Mouse (Mus musculus) myocyte (in vitro differentiated cells): ENCODE measurements around the gene 1700016H13Rik.

Experiments
- CEBPB ChIP-seq: IDR thresholded peaks from 2 replicates; pipeline ENCODE4 v1.6.1; 2011; ENCODE audit warnings: mild to moderate bottlenecking, moderate library complexity; ENCODE audit not compliant: poor library complexity, insufficient read depth, severe bottlenecking
- E2F4 ChIP-seq: IDR thresholded peaks from one replicate; pipeline ENCODE4 v1.6.1; 2011; ENCODE audit warnings: mild to moderate bottlenecking, control low read depth, moderate library complexity; ENCODE audit not compliant: insufficient read depth
- MAX ChIP-seq: IDR thresholded peaks from one replicate; pipeline ENCODE4 v1.6.1; 2011; ENCODE audit warnings: low read depth, mild to moderate bottlenecking, control low read depth
- POLR2A ChIP-seq: IDR thresholded peaks from one replicate; pipeline ENCODE4 v1.6.1; 2011; ENCODE audit warnings: low read depth, mild to moderate bottlenecking, control low read depth, moderate library complexity; ENCODE audit not compliant: insufficient read length

GRCm38 (mm10) chr5:103699537-103699936, 43.7 kb upstream of the 1700016H13Rik start:
- TF ChIP-seq CEBPB (no peak), POLR2A (no peak), E2F4 (no peak), MAX (no peak)
